Mouse (Mus musculus) cerebellum, postnatal 36 days (tissue): Measurements from ENCODE around the gene Sgk2.
A peak's percentile ranks its signal among the peaks of the same experiment; 100 is the strongest.

Experiments used
- DNase-seq, 2 experiments: peaks; one replicate each; pipeline ENCODE4 v3.0.0; 2021 to 2022; ENCODE audit warnings: mixed read lengths in 2 of 2

Sgk2 gene

DNA sequence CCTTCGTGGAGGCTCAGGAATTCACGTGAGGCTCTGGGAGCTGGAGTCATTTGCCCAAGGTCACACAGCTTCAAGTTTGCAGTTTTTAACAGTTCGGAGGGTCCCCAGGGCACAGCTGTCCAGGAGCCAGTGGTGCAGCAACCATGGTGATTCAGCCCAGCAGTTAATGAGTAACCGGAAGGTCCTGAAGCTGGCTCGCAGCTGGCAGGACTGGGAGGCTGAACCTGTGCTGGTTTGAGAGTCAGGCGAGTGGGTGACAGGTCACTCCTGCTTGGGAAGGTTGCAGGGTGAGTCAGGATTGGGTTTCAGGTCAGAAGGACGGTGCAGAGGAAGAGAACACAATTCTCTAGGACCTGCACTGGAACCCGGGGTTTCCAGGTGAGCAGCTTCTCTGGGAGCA is at the start of gene Sgk2:
Gene Sgk2, plus strand, starts transcription at position 113 of the 400 bp plus-strand sequence.
- no peak for DNase-seq

DNA sequence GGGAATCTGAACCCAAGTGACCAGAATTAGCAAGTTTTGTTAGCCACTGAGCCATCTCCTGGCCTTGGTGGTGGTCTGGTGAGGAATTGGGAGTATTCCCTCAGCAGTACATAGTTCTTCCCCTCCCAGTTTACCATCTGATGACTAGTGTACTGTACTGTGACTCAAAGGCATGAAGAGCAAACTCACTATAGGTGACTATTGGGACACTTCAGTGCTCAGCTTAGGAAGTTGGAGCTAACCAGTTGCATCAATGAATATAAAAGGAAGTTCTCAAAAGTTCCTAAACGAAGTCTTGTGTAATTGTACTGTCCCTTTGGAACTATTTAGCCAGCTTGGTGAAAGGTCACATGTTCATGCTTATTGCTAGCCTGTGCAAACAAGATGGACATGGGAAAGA is 47.6 kb upstream of the Sgk2 start:
- no peak for DNase-seq

DNA sequence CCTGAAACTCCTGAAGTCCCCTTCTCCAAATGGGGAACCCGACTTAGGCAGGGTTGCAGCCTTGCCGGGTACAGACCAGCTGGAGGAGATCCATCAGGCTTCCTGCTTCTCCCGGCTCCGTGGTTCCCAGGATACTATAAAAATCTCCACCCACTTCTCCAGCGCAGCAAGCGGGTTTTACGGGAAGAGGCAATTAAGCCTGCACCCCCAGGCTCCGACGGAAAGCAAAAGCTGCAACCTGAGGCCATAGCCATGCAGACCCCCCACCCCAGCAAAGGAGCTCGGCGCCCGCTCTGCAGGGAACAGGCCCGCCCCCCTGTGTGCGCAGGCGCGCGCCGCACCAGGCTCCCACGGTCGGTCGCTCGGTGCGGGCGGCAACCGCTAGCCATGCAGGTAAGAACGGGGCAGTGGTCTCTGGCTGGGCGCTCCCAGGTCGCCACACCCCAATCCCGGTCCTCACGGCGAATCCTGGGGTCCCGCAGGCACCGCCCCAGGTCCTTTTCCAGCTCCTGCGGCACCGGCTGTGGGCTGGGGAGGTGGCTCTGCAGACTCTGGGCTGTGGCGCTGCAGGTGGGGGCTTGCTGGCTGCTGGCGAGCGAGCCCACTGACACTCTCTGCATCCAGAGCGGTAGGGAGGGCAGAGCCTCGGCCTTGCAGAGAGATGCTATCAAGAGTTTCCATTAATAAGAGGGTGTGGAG is 43.8 kb upstream of the Sgk2 start, which contains the start of gene L3mbtl1:
Gene L3mbtl1, plus strand, starts transcription at position 325 of the 699 bp plus-strand sequence.
- DNase-seq: peak; percentile 54 to 55

DNA sequence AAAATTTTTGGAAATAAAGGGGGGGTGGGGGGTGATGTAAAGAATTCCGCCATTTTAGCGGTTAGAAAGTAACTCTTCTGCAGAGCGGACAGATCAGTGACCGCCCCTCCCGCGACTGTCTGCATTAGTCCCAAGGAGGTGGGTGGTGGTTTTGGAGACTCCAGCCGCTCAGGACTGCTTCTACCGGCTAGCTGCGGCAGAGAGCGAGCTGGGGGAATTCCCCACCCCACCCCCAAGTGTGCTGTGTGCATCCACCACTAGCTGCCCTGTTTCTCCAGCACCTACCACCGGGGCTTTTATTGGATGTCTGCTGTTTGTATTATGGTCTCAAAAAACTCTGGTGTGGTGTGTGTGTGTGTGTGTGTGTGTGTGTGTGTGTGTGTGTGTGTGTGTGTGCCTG is 43.2 kb upstream of the Sgk2 start:
- no peak for DNase-seq

DNA sequence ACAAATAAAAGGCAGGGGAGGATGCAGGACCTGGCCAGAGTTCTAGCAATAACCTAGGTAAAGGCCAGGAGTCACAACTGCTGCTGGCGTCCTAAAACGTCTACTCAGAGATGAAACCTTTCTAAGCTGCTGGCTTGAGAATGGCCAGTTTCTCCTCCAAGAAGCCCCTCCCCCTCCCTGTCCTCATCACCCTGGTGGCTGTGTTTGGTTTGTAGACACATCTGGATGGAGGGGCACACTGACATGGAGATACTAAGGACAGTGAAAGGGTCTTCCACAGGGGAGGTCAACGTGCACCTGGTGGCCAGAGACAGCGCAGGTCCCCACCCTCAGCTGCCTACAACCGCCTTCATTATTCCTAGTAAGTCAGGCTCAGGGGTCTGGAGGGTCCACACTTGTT is 40.2 kb upstream of the Sgk2 start:
- DNase-seq: no peak

DNA sequence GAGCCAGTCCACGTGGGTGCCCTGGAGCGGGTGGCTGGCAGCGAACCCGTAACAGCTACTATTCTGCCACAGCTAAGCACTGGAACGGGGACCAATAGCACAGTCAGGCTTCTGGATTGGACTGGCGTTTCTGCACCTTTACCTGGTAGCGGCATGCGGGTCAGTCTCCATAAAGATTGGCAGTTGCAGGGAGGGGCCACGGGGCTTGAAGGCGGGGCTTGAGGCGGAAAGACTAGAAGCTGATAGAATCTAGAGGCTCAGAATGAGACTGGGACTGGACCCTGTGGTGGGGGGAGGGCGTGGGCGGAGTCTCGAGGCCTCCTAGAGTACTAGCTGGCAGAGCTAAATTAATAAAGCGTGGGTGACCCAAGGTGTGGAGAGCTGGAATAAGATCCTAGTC is 39.4 kb upstream of the Sgk2 start:
- peak; percentile 27 to 47 for DNase-seq

DNA sequence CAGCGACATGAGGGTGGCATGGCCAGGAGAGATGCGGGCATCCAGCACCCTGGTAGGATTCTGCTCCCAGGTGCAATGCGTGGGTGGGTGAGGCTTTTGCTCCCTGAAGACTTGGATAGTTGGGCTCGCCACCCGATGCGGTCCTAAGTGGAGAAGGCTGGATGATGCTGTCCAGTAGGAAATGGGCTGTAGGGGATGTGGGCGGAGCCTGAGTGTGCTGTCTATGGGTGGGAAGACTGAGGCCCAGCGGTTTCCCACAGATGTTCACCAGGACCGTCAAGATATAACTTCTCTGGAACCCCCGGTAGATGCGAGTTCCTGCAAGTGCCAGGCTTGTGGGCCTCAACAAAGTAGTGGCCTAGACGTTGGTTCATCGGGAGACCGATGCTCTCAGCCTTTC is 38.9 kb upstream of the Sgk2 start:
- DNase-seq: no peak

DNA sequence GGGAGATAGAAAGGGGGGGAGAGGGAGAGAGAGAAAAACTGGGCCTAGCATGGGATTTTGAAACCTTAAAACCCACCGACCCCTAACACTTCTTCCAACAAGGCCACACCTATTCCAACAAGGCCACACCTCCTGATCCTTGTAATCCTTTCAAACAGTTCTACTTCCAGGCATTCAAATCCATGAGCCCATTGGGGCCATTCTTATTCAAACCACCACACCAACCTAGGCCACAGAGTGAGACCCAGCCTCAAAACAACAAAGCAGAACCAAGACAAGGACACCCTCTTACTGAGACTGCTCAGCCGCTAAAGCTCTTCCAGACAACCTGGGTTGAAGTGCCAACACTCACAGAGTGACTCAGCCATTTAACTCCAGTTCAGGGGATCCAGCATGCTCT is 36.4 kb upstream of the Sgk2 start:
- no peak for DNase-seq

DNA sequence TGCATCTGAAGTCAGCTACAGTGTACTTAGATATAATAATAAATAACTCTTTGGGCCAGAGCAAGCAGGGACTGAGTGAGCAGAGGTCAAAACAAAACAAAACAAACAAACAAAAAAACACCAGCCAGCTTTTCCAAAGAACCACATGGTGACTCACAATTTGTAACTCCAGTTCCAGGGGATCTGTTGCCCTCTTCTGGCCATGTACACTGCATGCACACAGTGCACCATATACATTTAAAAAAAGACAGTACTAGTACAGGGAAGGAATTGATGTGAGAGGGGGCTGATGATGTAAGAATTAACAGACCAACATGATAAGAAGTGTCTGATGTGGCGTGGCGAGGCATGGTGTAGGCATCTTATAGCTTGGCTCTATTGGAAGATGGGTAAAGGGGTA is 30.3 kb upstream of the Sgk2 start:
- no peak for DNase-seq

DNA sequence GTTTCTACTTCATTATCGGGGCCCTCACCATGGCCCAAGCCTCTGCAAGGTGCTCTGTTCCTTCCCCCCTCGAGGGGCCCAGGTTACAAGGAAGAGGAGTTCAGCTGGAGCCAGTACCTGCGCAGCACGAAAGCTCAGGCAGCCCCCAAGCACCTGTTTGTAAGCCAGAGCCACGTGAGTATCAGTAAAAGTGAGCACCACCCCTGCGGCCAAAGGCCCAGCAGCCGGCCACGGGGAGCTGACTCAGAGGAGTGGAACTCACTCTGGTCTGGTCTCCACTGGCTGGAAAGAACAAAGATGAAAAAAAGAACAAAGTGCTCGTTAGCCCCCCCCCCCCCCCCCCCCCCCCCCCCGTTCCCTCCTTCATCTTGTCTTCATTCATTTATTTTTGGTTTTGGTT is 25.8 kb upstream of the Sgk2 start:
- no peak for DNase-seq

DNA sequence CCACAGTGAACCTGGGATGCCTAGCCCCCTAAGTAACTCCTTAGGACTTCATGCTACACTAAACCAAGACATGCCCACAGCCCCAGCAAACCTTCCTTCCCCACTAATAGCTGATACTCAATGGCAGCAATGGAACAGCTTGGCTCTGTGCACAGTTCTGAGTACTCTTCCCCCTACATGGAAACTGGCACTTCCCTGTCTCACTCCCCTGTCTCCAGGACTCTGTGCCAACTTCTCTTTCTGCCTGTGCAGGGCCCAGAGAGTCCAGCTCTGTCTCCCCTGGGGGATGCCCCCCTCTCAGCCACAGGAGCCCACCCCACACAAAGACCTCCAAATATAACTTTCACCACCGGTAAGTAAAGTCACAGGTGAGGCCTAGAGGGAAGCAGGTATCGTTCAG is 20.4 kb upstream of the Sgk2 start:
- DNase-seq: no peak

DNA sequence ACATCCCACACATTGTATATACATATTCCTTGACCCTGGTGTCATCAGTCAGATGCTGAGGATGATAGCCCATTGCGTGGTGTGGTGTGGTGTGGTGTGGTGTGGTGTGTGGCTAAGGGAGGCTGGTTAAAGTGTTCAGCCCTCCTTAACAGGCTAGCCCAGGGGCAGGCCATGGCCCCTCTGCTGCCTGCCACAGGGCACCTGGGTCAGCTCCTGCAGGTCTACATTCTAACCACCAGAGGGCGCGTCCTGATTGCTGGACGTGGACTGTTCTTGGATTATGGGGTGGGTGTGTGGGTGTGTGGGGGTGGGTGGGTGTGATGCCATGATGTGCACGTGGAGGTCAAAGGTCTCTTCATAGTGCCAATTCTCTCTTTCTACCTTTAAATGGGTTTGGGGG is 18.8 kb upstream of the Sgk2 start:
- peak; percentile 30 to 33 for DNase-seq

DNA sequence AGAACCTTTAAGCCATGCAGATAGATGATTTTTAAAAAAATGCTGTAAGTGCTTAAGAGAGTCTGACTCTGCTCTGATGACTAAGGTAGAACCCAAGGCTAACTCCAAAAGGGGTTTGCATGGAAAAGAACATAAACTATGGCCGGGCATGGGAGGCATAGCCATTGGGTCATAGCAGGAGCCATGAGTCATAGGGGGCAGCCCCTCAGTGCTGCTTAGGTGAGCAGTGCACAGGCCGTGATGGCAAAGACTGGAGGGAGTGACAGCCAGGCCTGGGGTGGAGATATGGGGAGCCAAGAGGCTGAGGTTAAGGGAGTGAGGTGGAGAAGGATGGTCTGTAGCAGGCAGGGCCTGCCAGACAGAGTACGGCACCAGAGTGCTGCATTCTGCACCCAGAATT is 18.0 kb upstream of the Sgk2 start:
- no peak for DNase-seq

DNA sequence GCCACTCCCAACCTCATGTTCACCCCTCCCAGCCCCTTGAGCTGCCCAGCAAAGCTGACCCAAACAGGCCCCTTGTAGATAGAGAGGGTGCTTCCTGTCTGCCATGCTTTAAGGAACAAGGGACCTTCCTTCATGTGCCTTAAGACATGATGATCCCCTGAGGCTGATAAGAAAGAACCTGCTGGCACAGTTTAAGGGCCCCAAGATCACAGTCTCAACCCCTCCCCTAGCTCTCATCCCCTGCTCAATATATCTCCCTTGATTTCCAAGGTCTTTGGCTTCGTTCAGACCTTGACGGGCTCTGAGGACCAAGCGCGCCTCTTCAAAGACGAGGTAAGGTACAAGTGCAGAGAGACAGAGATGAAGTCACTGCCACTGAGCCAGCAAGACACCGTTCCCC is 16.2 kb upstream of the Sgk2 start:
- DNase-seq: no peak

DNA sequence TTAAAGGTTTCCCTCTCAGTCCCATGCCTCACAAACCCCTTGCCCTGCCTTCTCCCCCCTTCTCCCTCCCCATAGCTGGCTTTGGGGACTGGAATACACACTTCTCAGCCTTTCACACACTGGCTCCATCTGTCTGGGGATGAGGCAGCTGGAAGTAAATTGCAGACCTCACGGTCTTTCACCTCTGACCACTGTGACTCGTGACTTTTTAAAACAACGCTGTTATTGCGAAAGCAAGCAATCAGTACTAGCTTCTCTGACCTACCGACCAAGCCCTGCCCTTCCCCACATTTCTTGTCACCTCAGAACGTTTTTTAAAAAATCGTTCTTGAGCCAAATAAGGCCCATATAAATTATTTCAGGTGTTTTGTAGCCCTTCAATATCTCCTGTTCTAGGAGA is 14.4 kb upstream of the Sgk2 start:
- DNase-seq: no peak

DNA sequence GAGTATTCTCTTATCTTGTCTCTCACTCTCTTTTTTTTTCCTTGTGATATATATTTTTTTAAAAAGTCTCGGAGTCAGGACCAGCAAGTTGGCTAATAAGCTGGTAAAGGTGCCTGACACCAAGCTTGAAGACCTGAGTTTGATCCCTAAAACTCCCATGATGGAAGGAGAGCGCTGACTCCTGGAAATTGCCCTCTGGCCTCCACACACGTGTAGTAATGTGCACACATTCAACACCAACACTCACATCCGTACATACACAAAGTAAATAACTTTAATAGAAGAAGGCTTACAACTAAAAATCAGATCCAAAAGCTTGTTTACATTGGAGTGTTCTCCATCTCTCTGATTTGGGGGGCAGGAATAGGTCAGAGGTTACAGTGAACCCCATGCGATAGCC is 13.9 kb upstream of the Sgk2 start:
- DNase-seq: no peak

DNA sequence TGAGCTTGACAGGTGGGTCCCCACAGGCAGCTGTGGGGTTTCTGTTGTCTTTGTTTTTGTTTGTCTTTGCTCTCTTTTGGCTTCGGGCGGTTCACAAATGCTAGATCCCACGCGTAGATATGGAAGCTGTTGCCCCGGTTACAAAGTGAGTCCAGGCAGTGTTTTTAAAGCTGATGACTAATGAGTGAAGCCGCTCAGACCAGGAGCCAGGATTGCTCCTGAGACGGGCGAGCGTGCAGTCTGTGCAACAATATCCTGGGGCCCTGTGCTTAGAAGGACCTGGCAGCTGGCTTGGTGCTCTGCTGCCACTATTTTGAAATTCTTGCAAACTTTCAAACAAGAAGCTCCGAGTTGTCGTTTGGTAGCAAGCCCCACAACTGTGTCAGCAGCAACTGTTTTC is 13.5 kb upstream of the Sgk2 start:
- no peak for DNase-seq

DNA sequence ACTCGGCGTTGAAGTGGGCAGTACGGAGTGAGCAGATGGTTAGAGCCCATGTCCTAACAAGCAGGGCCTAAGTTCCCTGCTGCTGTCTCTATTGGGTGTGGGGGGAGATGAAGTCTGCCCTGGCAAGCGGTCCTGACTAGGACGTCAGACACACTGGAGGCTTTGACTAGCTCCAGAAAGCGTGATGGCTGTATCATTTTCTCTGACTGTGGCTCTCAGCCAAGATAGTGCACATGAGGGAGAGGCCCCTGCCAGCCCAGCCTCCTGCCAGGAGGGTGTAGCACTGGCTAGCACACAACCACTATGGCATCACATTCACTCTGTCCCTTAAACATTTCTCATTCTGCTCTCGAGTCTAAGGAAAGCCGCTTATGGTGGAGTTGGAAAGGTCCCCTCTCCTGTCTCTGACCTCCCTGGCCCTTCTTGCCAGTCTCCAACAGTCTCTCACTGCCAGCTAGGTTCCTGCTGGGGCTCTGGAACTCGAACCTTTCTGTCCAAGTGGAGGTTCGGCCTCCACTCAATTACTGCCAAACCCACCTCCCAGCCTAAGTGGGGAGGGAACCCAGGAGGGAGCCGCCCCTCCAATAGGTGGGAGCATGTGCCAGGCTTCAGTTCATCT is 11.9 kb upstream of the Sgk2 start:
- DNase-seq: no peak

DNA sequence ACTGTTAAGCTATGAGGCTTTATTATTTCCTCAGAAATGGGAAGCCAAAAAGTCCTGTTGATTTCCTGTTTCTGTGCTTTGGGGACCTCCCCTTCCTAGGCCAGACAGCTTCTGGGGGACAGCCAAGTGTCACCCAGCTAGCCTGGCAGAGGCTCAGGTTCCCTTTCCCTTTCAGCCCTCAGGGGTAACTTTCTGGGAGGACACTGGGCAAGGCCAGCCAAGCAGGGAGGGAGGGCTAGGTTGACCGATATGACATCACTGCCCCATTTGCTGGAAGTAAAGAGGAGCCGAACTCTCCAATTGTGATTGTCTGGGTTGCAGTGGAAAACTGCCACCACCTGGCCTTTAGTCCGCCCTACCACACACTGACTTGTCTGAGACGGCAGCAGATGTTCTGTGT is 11.1 kb upstream of the Sgk2 start:
- DNase-seq: no peak

DNA sequence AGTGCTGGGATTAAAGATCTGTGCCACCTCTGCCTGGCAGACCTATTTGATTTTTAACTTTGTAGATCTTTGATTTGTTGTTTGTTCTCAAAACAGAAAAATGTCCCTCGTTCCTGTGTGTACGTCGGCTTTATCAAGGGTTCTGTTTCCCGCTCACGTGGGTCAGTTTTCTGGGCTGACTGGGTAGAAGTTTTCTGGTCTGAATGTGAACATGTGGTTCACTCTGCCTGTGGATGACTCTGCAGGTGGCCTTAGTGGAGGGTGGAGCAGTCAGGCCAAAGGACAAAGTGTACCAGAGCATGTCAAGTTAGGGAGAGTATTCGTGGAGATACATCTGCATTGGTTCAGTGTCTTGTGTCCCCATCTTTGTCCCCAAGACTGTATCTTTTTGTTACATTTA is 2.7 kb upstream of the Sgk2 start:
- DNase-seq: no peak

DNA sequence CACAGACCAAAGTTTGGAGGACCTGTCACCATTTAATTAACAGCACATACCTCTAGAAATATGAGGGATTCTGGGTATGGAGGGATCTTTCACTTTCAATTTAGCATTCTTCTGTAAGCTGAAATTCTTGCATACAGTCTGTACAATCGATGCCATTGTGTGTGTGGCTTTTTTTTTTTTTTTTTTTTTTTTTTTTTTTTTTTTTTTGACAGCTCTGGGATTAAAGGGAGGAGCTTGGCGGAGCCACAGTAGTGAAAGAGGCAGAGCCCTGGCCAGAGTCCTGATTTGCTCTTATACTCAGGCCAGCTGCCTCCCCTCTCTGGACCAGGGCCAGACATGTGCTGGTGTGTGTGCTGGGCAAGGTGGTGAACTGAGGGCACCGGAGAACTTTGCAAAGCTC is 1.2 kb upstream of the Sgk2 start:
- DNase-seq: no peak

DNA sequence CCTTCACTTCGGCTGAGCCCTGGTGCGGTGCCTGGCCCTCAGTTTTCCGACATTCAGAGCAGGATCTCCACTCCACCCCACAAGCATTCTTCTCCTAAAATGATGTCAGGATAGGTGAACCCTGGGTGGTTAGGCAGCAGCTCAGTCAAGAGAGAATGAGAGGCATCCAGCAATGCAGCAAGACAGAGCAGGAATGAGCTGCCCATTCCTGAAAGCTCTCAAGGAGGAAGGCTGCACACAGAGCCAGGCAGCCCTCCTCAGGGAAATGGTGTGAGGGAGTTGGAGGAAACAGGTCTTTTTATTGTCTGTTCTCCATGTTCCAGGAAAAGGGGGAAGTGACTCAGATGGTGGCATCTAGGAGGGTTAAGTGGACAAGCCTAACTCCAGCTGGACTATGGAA is 366 bp upstream of the Sgk2 start:
- DNase-seq: no peak

DNA sequence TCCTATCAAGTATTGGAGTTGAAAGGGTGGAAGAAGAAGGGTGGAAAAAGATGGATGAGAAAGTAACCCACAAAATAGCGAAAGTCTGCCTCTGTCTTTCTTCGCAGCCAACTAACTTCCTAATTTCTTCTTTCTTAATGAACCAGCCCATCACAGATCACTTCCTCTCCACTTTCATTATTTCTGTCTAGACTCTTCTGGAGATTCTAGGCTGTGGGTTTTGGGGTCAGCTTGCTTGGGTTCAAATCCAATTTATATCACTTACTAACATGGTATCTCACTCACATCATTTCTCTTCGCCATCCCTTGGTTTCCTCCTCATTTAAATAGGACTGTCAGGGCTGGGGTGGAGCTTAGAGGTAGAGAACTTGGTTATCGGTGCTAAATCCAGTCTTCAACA is 1.1 kb downstream of the Sgk2 start:
- no peak for DNase-seq

DNA sequence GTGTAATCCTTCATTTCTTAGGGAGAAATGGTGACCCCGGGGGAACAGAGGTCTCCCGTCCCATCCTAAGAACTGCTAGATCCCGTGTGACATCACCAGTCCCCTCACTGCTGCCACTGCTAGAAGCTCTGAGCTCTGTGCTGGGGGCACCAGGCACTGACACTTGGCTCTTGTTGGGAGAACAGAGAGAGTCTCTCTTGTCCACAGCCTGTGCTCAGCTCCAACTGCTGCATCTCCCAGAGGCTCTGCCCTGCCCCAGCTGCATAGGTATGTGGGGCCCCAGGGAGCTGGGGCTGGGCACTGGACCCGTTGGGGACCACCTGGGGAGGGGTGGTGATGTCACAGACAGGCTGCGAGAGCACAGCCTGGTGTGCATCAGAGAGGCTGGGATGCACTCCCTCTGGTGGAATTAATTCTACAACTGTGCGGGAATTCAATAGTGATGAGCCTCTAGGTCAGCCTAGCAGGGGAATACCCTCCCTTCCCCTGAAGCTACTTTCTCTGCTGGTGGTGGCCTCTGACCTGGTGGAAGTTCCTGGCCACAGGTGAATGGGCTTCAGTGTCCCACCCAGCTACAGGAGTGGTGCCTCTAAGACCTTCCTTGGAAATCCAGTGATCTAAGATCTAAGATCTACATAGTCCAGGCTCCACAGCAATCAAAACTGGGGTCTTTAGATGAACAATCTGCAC is 4.4 kb downstream of the Sgk2 start:
- DNase-seq: no peak

DNA sequence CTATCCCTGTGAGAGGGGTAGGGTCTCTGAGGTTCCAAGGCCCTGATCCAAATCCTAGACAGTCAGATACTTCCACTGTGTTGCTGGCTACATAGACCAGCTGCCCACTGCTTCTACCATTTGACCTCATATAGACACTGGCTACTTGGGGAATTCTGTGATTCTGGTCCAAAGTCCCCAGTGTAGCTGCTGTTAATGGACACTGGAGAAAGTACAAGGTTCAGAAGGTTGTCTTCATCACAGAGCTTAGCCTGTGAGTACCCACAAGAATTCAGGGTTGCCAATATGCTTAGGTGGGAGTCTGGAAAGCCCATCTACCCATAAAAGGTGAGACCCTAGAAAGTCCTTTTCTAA is 4.9 kb downstream of the Sgk2 start:
- DNase-seq: no peak
